Mouse (Mus musculus): ENCODE data around the gene Hsf2bp.

- TF ChIP-seq POLR2A (IDR thresholded peaks at IDR 0.05; ENCODE audit: control insufficient read depth, low read depth, low read length), result no peak
- TF ChIP-seq CTCF (IDR thresholded peaks at IDR 0.05; ENCODE audit: control insufficient read depth, insufficient read depth, insufficient replicate concordance, low read depth, low read length), result no peak
Measured at GRCm38 (mm10) chr17:31929032-31929431, 107.1 kb downstream of the Hsf2bp start.

Measured in testis, adult 2 months (tissue).